Mouse (Mus musculus): ENCODE results near the gene Bnc1. TPM values are rescaled to one million over a fixed set of nuclear protein-coding genes. Genes with fewer than 3 reads are reported as not detected.

Bnc1 gene
- total RNA-seq, 2 experiments from 2014 or later: not detected

Other genes starting within 250 kb of the Bnc1 start
- 10 to 100 TPM; 66.2 to 74.1 TPM for gene Ramac, start 229.4 kb downstream of the Bnc1 start, total RNA-seq (2021)
- gene 3110040N11Rik, start 202.8 kb downstream of the Bnc1 start, total RNA-seq (2021): 10 to 100 TPM; 30.6 to 33.1 TPM
- gene Btbd1, start 162.9 kb downstream of the Bnc1 start, total RNA-seq (2021): 100 to 1,000 TPM; 102 to 109 TPM
- gene Gm10160, start 136.5 kb downstream of the Bnc1 start, total RNA-seq (2021): not detected
- 10 to 100 TPM; 13.8 to 21.6 TPM for gene Tm6sf1, start 133.3 kb downstream of the Bnc1 start, total RNA-seq (2021)
- 10 to 100 TPM; 53.3 to 59.3 TPM for gene Hdgfl3, start 57.8 kb downstream of the Bnc1 start, total RNA-seq (2021)
- gene Sh3gl3, start 181.5 kb upstream of the Bnc1 start, total RNA-seq (2021): 10 to 100 TPM; 58.4 to 65.9 TPM